Mouse (Mus musculus) cerebellum, adult 2 months (tissue): ENCODE results near the gene Amt. TPM values are rescaled to one million over a fixed set of nuclear protein-coding genes. Genes with fewer than 3 reads are reported as not detected.

Experiments
- DNase-seq, 2 experiments: peaks; one replicate each; pipeline ENCODE4 v3.0.0; 2021
- H3K27ac ChIP-seq: fragments of 200-500 bp; 2 replicates; pipeline ENCODE4 v1.5.1; 2012; ENCODE audit warnings: low read length, control low read depth, inconsistent platforms; ENCODE audit not compliant: insufficient read depth
- H3K27me3 ChIP-seq: fragments of 200-500 bp; 2 replicates; pipeline ENCODE4 v1.6.1; 2012; ENCODE audit warnings: inconsistent platforms, mild to moderate bottlenecking, low read length, moderate library complexity; ENCODE audit not compliant: control insufficient read depth, insufficient read depth
- H3K4me1 ChIP-seq: fragments of 200-500 bp; 2 replicates; pipeline ENCODE4 v1.6.1; 2011; ENCODE audit warnings: low read length; ENCODE audit not compliant: control insufficient read depth, insufficient read depth
- H3K4me3 ChIP-seq: fragments of 200-500 bp; replicated peaks from 2 replicates; pipeline ENCODE3; 2011; ENCODE audit warnings: mild to moderate bottlenecking, low read depth, low read length, control low read depth; ENCODE audit not compliant: insufficient read depth
- CTCF ChIP-seq: fragments of 200-500 bp; IDR thresholded peaks from 2 replicates; pipeline ENCODE4 v1.5.1; 2011; ENCODE audit warnings: low read depth, mild to moderate bottlenecking, control low read depth, low read length, moderate library complexity, borderline replicate concordance; ENCODE audit not compliant: insufficient read depth
- POLR2A ChIP-seq: fragments of 200-500 bp; IDR thresholded peaks from 2 replicates; pipeline ENCODE4 v1.6.1; 2011; ENCODE audit warnings: low read length, control low read depth, borderline replicate concordance; ENCODE audit not compliant: insufficient read depth
- WGBS: fragments of 180-500 bp; shearing (Covaris S2); methylation state at CpG from one replicate; pipeline ENCODE4 v1.1.7; 2018; 5-methylcytosine and 5-hydroxymethylcytosine counted together
- polyA plus RNA-seq: library from polyadenylated mRNA; depleted of rRNA; stranded (reverse); fragments of >200 nt; gene quantifications from 2 replicates; pipeline ENCODE4 v1.2.3, GENCODE M21; 2012; rRNA removed

Gene Amt
- polyA plus RNA-seq, 1 experiment, result 63.2 TPM

DNA sequence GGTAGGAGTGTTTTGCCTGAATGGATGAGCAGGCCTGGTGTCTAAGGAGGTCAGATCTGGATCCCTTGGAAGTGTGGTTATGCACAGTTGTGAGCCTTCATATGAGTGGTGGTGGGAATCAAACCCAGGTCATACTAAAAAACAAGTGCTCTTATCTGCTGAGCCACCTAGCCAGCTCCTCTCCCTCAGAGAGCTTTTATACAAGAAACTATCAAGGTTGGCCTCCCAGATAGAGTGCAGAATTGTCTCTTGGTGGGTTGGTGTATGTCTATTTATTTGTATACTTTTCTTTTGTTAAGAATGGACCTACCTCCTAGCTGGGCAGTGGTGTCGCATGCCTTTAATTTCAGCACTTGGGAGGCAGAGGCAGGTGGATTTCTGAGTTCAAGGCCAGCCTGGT lies 47.2 kb downstream of the Amt start:
- no peak for TF ChIP-seq CTCF
- TF ChIP-seq POLR2A, result no peak

DNA sequence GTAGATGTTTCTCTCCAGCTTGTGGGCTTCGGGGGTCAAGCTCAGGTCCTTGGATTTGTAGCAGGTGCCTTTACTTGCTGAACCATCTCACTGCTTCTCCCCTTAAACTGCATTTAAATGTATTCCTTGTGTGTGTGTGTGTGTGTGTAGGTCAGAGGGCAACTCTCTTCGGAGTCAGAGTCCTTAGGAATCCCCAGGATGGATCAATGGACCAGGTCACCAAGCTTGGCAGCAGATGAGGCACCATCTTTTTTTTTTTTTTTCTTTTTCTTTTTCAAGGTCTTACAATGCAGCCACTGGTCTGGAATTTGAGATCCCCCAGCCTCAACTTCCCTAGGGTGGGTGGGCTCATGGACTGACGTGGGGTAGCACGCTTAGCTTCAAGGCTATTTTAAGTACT lies 47.8 kb downstream of the Amt start:
- Histone ChIP-seq H3K27me3 (no peaks in the 10 kb centered on the region; the same call in 1 of the 2 replicates), H3K27ac (no peak overlapping the region), H3K4me1 (peaks cover 4% of the 10 kb centered on the region), H3K4me3 (no peak overlapping the region)
- DNase-seq, result no peak
- no peak for TF ChIP-seq POLR2A
- TF ChIP-seq CTCF, result no peak
- WGBS, result 78% methylated on average over 4 of the region's 4 CpGs

More for the DNA sequence above, 47.2 kb downstream of the Amt start:
- WGBS, result 93% methylated on average over 1 of the region's 1 CpGs
- no peak overlapping the region for H3K27ac ChIP-seq
- H3K27me3 ChIP-seq, result no peaks in the 10 kb centered on the region
- no peak for DNase-seq
- peaks cover 4% of the 10 kb centered on the region for H3K4me1 ChIP-seq
- H3K4me3 ChIP-seq, result no peak overlapping the region

DNA sequence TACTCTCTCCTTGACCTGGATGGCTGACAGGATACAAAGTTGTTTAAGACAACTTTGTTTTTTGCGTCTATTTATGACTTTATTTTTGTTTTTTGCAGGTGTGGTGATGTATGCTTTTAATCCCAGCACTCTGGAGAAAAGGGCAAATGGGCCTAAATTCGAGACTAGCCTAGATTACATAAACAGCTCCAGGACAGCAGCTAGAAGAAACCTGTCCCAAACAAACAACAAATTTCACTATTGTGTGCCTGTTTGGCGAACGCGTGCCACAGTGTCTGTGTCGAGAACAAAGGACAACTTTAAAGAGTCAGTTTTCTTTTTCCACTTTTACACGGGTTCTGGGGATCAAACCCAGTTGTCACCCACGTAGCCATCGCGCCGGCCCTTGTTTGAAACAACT lies 50.4 kb downstream of the Amt start:
- Histone ChIP-seq H3K27me3 (no peaks in the 10 kb centered on the region; the same call in 1 of the 2 replicates), H3K4me3 (peak overlapping the region; percentile 79), H3K27ac (peak overlapping the region; percentile 93), H3K4me1 (no peaks in the 10 kb centered on the region)
- TF ChIP-seq CTCF, result no peak
- no peak for TF ChIP-seq POLR2A
- WGBS, result 3% methylated on average over 11 of the region's 11 CpGs
- DNase-seq, result no peak

DNA sequence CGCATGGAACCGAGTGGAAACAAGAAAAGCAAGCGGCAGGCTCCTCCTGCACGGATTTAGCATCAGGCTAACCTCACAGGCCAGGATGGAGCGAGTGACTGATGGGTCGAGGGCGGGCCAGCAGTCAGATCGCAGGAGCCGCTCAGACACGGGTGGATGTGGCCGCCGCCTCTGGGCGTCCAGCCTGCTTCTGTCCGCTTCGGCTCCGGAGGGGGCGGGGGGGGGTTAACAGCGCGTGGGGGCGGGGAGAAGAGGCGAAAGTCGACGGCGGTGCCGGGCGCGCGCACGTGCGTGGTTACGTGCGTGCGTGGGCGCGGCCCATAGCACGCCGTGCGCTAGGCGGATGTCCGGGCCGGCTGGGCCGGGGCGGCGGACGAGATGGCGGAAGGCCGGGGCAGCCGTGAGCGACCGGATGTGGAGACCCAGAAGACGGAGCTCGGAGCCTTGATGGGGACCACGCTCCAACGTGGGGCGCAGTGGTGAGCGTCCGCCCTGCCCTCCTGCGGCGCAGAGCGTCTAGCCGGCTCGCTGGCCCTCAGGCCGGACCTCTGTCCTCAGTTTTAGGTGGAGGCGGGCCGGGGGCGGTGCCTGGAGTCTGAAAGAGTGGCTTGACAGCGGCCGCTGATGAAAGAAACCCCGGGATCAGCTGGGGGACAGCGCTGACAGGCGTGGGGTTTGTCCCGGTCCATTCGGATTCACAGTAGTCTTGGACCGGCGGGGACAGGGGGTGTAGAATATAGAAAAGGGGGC lies 51.1 kb downstream of the Amt start, which contains the start of gene Usp4:
Gene Usp4, plus strand, starts transcription at position 314 of the 750 bp plus-strand sequence.
- H3K4me1 ChIP-seq, result no peaks in the 10 kb centered on the region
- H3K27me3 ChIP-seq, result no peaks in the 10 kb centered on the region; the same call in 1 of the 2 replicates
- H3K27ac ChIP-seq, result peak within 1 kb of the TSS; percentile 93
- H3K4me3 ChIP-seq, result peak within 1 kb of the TSS; percentile 96
- under 1% methylated on average over 70 of the region's 75 CpGs for WGBS
- peak; percentile 87 to 90 for DNase-seq
- TF ChIP-seq CTCF (no peak), POLR2A (peak; percentile 83)

DNA sequence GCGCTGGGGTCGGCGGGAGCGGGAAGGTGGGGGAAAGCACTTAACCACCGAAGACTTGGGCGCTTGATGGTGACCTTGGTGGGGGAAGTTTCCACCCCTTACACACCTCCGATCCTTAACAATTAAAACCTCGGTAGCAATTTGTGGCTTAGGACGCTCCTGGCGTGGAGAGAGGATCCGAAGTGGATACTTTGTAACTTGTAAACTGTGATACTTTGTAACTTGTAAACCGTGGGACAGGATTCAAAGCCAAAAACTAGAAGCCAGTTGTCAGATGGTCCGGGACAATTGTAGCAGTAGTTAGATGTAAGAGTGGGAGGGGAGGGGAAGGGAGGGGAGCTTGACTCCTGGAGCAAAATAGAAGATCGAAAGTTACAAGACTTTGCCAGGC lies 51.6 kb downstream of the Amt start:
- Histone ChIP-seq H3K27me3 (no peaks in the 10 kb centered on the region; the same call in 1 of the 2 replicates), H3K4me1 (0 out of 2 replicates have a peak, but pooled peaks cover 2% of the 10 kb centered on the region), H3K27ac (no peak overlapping the region), H3K4me3 (peak overlapping the region; percentile 96)
- TF ChIP-seq CTCF (no peak), POLR2A (no peak)
- WGBS, result 1% methylated on average over 14 of the region's 14 CpGs
- DNase-seq, result no peak

DNA sequence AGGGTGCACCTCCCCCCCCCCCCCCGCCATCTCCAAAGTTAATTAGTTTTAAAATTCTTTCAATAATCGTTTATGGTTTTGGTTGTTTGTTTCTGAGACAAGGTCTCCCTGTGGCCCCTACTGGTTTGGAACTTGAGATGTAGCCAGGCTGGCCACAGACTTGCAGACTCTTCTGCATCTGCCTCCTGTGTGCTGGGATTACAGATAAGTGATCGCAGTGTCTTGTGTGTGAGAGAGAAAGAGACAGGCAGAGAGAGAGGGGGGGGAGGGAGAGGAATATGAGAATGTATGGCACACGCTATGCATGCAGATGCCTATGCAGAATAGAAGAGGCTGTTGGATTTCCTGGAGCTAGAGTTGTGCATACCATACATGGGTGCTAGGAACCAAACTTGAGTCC lies 53.1 kb downstream of the Amt start:
- TF ChIP-seq POLR2A, result no peak
- whole genome bisulfite sequencing, result 88% methylated on average over 4 of the region's 4 CpGs
- Histone ChIP-seq H3K4me3 (no peak overlapping the region), H3K4me1 (peaks cover 3% of the 10 kb centered on the region; the same call in 1 of the 2 replicates), H3K27ac (no peak overlapping the region), H3K27me3 (no peaks in the 10 kb centered on the region; the same call in 1 of the 2 replicates)
- no peak for DNase-seq

Other genes with a start within 250 kb of the Amt start
- 16.5 and 28.7 TPM in 2 replicates for gene Gmppb, start 247.6 kb upstream of the Amt start, polyA plus RNA-seq
- gene Amigo3, start 243.7 kb upstream of the Amt start, polyA plus RNA-seq, result 2.7 TPM in 2 replicates
- 0.13 TPM in 1 of 2 replicates, not detected in the other for gene Mst1, start 216.4 kb upstream of the Amt start, polyA plus RNA-seq
- gene Rnf123, start 213.5 kb upstream of the Amt start, polyA plus RNA-seq, result 184 and 213 TPM in 2 replicates
- 69.6 and 83.5 TPM in 2 replicates for gene Apeh, start 202.2 kb upstream of the Amt start, polyA plus RNA-seq
- 70.0 and 77.6 TPM in 2 replicates for gene Bsn, start 106.5 kb upstream of the Amt start, polyA plus RNA-seq
- 33.8 and 38.6 TPM in 2 replicates for gene Dag1, start 32.9 kb upstream of the Amt start, polyA plus RNA-seq
- gene Nicn1, start 6.4 kb upstream of the Amt start, polyA plus RNA-seq, result 94.1 and 97.5 TPM in 2 replicates
- gene Rhoa, start 9.3 kb downstream of the Amt start, polyA plus RNA-seq, result 198 and 201 TPM in 2 replicates
- gene Tcta, start 9.3 kb downstream of the Amt start, polyA plus RNA-seq, result 55.2 and 58.9 TPM in 2 replicates
- gene Gpx1, start 42.0 kb downstream of the Amt start, polyA plus RNA-seq, result 247 and 249 TPM in 2 replicates
- 97.5 and 104 TPM in 2 replicates for gene Usp4, start 51.0 kb downstream of the Amt start, polyA plus RNA-seq
- 1.3 and 1.7 TPM in 2 replicates for gene 1700102P08Rik, start 96.0 kb downstream of the Amt start, polyA plus RNA-seq
- gene Ccdc36, start 131.6 kb downstream of the Amt start, polyA plus RNA-seq, result 0.13 and 0.17 TPM in 2 replicates
- gene BC048562, start 139.6 kb downstream of the Amt start, polyA plus RNA-seq, result not detected in 2 replicates
- gene Ccdc71, start 163.7 kb downstream of the Amt start, polyA plus RNA-seq, result 23.4 and 27.6 TPM in 2 replicates
- 36.2 and 47.1 TPM in 2 replicates for gene Klhdc8b, start 164.7 kb downstream of the Amt start, polyA plus RNA-seq
- 31.0 and 34.2 TPM in 2 replicates for gene Lamb2, start 182.9 kb downstream of the Amt start, polyA plus RNA-seq
- gene Usp19, start 193.7 kb downstream of the Amt start, polyA plus RNA-seq, result 192 and 212 TPM in 2 replicates
- gene Qars, start 210.9 kb downstream of the Amt start, polyA plus RNA-seq, result 99.4 and 107 TPM in 2 replicates
- 117 and 124 TPM in 2 replicates for gene Qrich1, start 220.0 kb downstream of the Amt start, polyA plus RNA-seq